Mouse (Mus musculus): ENCODE results near the gene Rps29. TPM values are rescaled to one million over a fixed set of nuclear protein-coding genes. Genes with fewer than 3 reads are reported as not detected.

Rps29 gene
- total and polyA plus RNA-seq, 3 experiments: 450 to 5,133 (median 1,410) TPM

- TF ChIP-seq MEF2A (IDR thresholded peaks at IDR 0.05; ENCODE audit: extremely low read depth, insufficient replicate concordance, low read depth, low read length, poor library complexity, severe bottlenecking) (no peak), ETS1 (IDR thresholded peaks at IDR 0.05; ENCODE audit: low read depth, low read length) (no peak), CHD2 (IDR thresholded peaks at IDR 0.05; ENCODE audit: low read length) (no peak), ZC3H11A (IDR thresholded peaks at IDR 0.05; ENCODE audit: low read depth, low read length) (no peak), USF1 (IDR thresholded peaks at IDR 0.05; ENCODE audit: low read depth, low read length) (no peak), SIN3A (IDR thresholded peaks at IDR 0.05; ENCODE audit: low read length) (no peak), MYB (IDR thresholded peaks at IDR 0.05; ENCODE audit: low read depth, low read length) (no peak), JUND (IDR thresholded peaks at IDR 0.05; ENCODE audit: low read depth, low read length) (no peak), RAD21 (IDR thresholded peaks at IDR 0.05; ENCODE audit: low read depth, low read length) (no peak), POLR2A (IDR thresholded peaks at IDR 0.05; ENCODE audit: control insufficient read depth in 1 of 2, insufficient read depth in 1 of 2, low read depth in 1 of 2, low read length in 2 of 2, poor library complexity in 1 of 2) (no peak), UBTF (IDR thresholded peaks at IDR 0.05; ENCODE audit: borderline replicate concordance, insufficient read depth, low read depth, low read length) (peak; percentile 47; the same call in 1 of the 2 replicates)
These were observed 25.6 kb upstream of the Rps29 start (continued) for GRCm38 (mm10) chr12:69184342-69185295.

GRCm38 (mm10) chr12:69183583-69184308 is 24.8 kb upstream of the Rps29 start, which contains the start of the genes Rpl36al and Mgat2:
Gene Rpl36al (minus strand): TSS chr12:69184083.
Gene Mgat2 (plus strand): TSS chr12:69184157.
- no peaks in the 10 kb centered on the region for H3K27me3 ChIP-seq (ENCODE audit: control insufficient read depth in 1 of 2, insufficient read depth in 2 of 2, low read length in 2 of 2)
- peaks cover 7 to 12% of the 10 kb centered on the region in 2 experiments for H3K4me1 ChIP-seq (ENCODE audit: control insufficient read depth in 1 of 2, insufficient read depth in 2 of 2, low read length in 2 of 2)
- H3K36me3 ChIP-seq (ENCODE audit: control insufficient read depth in 1 of 2, insufficient read depth in 2 of 2, low read length in 2 of 2): peaks cover 8 to 28% of the 10 kb centered on the region in 2 experiments
- H3K9me3 ChIP-seq (replicated peaks; ENCODE audit: insufficient read depth, low read length): no peaks in the 10 kb centered on the region
- H3K79me2 ChIP-seq (ENCODE audit: control insufficient read depth, insufficient read depth, low read length, poor library complexity): peaks cover 48% of the 10 kb centered on the region
- peak; percentile 98 for DNase-seq (ENCODE audit: low read depth, low spot score)
- peak within 1 kb of the TSS; percentile 96 to 99 for H3K4me3 ChIP-seq (ENCODE audit: control insufficient read depth in 1 of 2, insufficient read depth in 1 of 2, low read depth in 2 of 2, low read length in 2 of 2)
- H3K9ac ChIP-seq (ENCODE audit: control insufficient read depth, low read depth, low read length, poor library complexity, severe bottlenecking): peak within 1 kb of the TSS; percentile 99
- peak within 1 kb of the TSS; percentile 84 for H3K27ac ChIP-seq (ENCODE audit: control insufficient read depth, low read depth, low read length)
- TF ChIP-seq POLR2AphosphoS2 (IDR thresholded peaks at IDR 0.05; ENCODE audit: low read length): peak; percentile 88
- peak; percentile 83 for TF ChIP-seq HCFC1 (IDR thresholded peaks at IDR 0.05; ENCODE audit: low read depth, low read length)
- peak; percentile 90 for TF ChIP-seq ELF1 (IDR thresholded peaks at IDR 0.05; ENCODE audit: low read depth, low read length)
- peak; percentile 92 for TF ChIP-seq TBP (IDR thresholded peaks at IDR 0.05; ENCODE audit: low read depth, low read length)
- no peak for TF ChIP-seq EP300 (IDR thresholded peaks at IDR 0.05; ENCODE audit: low read depth in 1 of 2, low read length in 2 of 2)
- peak; percentile 94 to 99 for TF ChIP-seq POLR2A (IDR thresholded peaks at IDR 0.05; ENCODE audit: control insufficient read depth in 1 of 2, insufficient read depth in 1 of 2, low read depth in 1 of 2, low read length in 2 of 2, poor library complexity in 1 of 2)
- TF ChIP-seq BHLHE40 (IDR thresholded peaks at IDR 0.05; ENCODE audit: borderline replicate concordance, low read depth, low read length): peak; percentile 32; the same call in 1 of the 2 replicates
- TF ChIP-seq MYC (IDR thresholded peaks at IDR 0.05; ENCODE audit: low read depth, low read length): peak; percentile 87
- peak; percentile 61 for TF ChIP-seq MAX (IDR thresholded peaks at IDR 0.05; ENCODE audit: low read length)
- peak; percentile 17; the same call in 1 of the 2 replicates for TF ChIP-seq UBTF (IDR thresholded peaks at IDR 0.05; ENCODE audit: borderline replicate concordance, insufficient read depth, low read depth, low read length)
- TF ChIP-seq ZC3H11A (IDR thresholded peaks at IDR 0.05; ENCODE audit: low read depth, low read length): no peak
- TF ChIP-seq TCF12 (IDR thresholded peaks at IDR 0.05; ENCODE audit: low read depth, low read length): peak; percentile 82
- no peak for TF ChIP-seq E2F4 (IDR thresholded peaks at IDR 0.05; ENCODE audit: borderline replicate concordance, low read depth, low read length)
- TF ChIP-seq MEF2A (IDR thresholded peaks at IDR 0.05; ENCODE audit: extremely low read depth, insufficient replicate concordance, low read depth, low read length, poor library complexity, severe bottlenecking): 0 out of 2 replicates have a peak, but pooled peaks have one; percentile 3
- no peak for TF ChIP-seq RCOR1 (IDR thresholded peaks at IDR 0.05; ENCODE audit: low read depth, low read length)
- TF ChIP-seq NELFE (IDR thresholded peaks at IDR 0.05; ENCODE audit: low read depth, low read length): peak; percentile 97
- TF ChIP-seq GABPA (IDR thresholded peaks at IDR 0.05; ENCODE audit: low read depth, low read length): no peak
- peak; percentile 86 for TF ChIP-seq MXI1 (IDR thresholded peaks at IDR 0.05; ENCODE audit: low read depth, low read length)
- TF ChIP-seq ZMIZ1 (IDR thresholded peaks at IDR 0.05; ENCODE audit: low read depth, low read length): peak; percentile 98
- no peak; the same call in 1 of the 2 replicates for TF ChIP-seq CHD2 (IDR thresholded peaks at IDR 0.05; ENCODE audit: low read length)
- no peak for TF ChIP-seq MAFK (IDR thresholded peaks at IDR 0.05; ENCODE audit: borderline replicate concordance, low read depth, low read length)
- no peak for TF ChIP-seq USF2 (IDR thresholded peaks at IDR 0.05; ENCODE audit: borderline replicate concordance in 1 of 2, insufficient read depth in 1 of 2, low read depth in 1 of 2, low read length in 2 of 2)
- TF ChIP-seq TAL1 (IDR thresholded peaks at IDR 0.05; ENCODE audit: low read length): no peak
- TF ChIP-seq SIN3A (IDR thresholded peaks at IDR 0.05; ENCODE audit: low read length): peak; percentile 82

All from MEL (cell line).